Mouse (Mus musculus): ENCODE results near the gene Armc9.
A peak's percentile ranks its signal among the peaks of the same experiment; 100 is the strongest.

Armc9 gene

GRCm38 (mm10) chr1:86174602-86175001, 20.0 kb downstream of the Armc9 start:
- DNase-seq (ENCODE audit: low read depth), result no peak

- no peak for DNase-seq (ENCODE audit: low read depth)
Observed at GRCm38 (mm10) chr1:86176066-86176465, 21.5 kb downstream of the Armc9 start.

GRCm38 (mm10) chr1:86178462-86179253, 24.1 kb downstream of the Armc9 start:
- peak; percentile 47 for DNase-seq (ENCODE audit: low read depth)

- no peak for DNase-seq (ENCODE audit: low read depth)
Observed at GRCm38 (mm10) chr1:86182004-86182709, 27.6 kb downstream of the Armc9 start.

- no peak for DNase-seq (ENCODE audit: low read depth)
Observed at GRCm38 (mm10) chr1:86183577-86184263, 29.1 kb downstream of the Armc9 start.

GRCm38 (mm10) chr1:86186762-86187161, 32.2 kb downstream of the Armc9 start:
- no peak for DNase-seq (ENCODE audit: low read depth)

- no peak for DNase-seq (ENCODE audit: low read depth)
Observed at GRCm38 (mm10) chr1:86187856-86188255, 33.3 kb downstream of the Armc9 start.

GRCm38 (mm10) chr1:86188271-86188670, 33.7 kb downstream of the Armc9 start:
- DNase-seq (ENCODE audit: low read depth), result no peak

- DNase-seq (ENCODE audit: low read depth), result no peak
Observed at GRCm38 (mm10) chr1:86189034-86189702, 34.6 kb downstream of the Armc9 start.

GRCm38 (mm10) chr1:86190843-86191242, 36.3 kb downstream of the Armc9 start:
- DNase-seq (ENCODE audit: low read depth), result no peak

GRCm38 (mm10) chr1:86194044-86194443, 39.5 kb downstream of the Armc9 start:
- no peak for DNase-seq (ENCODE audit: low read depth)

GRCm38 (mm10) chr1:86198276-86198675, 43.7 kb downstream of the Armc9 start:
- DNase-seq (ENCODE audit: low read depth), result no peak

GRCm38 (mm10) chr1:86199026-86199425, 44.4 kb downstream of the Armc9 start:
- DNase-seq (ENCODE audit: low read depth), result no peak

GRCm38 (mm10) chr1:86201312-86201711, 46.7 kb downstream of the Armc9 start:
- DNase-seq (ENCODE audit: low read depth), result no peak

GRCm38 (mm10) chr1:86202617-86203219, 48.1 kb downstream of the Armc9 start:
- no peak for DNase-seq (ENCODE audit: low read depth)

GRCm38 (mm10) chr1:86210676-86211075, 56.1 kb downstream of the Armc9 start:
- DNase-seq (ENCODE audit: low read depth), result no peak

GRCm38 (mm10) chr1:86211498-86211897, 56.9 kb downstream of the Armc9 start:
- DNase-seq (ENCODE audit: low read depth), result no peak

- no peak for DNase-seq (ENCODE audit: low read depth)
Observed at GRCm38 (mm10) chr1:86212731-86213130, 58.2 kb downstream of the Armc9 start.

- peak; percentile 61 for DNase-seq (ENCODE audit: low read depth)
Observed at GRCm38 (mm10) chr1:86214158-86214557, 59.6 kb downstream of the Armc9 start.

GRCm38 (mm10) chr1:86215297-86215696, 60.7 kb downstream of the Armc9 start:
- no peak for DNase-seq (ENCODE audit: low read depth)

- DNase-seq (ENCODE audit: low read depth), result no peak
Observed at GRCm38 (mm10) chr1:86216412-86216811, 61.8 kb downstream of the Armc9 start.

- no peak for DNase-seq (ENCODE audit: low read depth)
Observed at GRCm38 (mm10) chr1:86217976-86218375, 63.4 kb downstream of the Armc9 start.
